Mouse (Mus musculus): ENCODE measurements around the gene Prm3.

Prm3 gene

GRCm38 (mm10) chr16:10771769-10772510 is 18.8 kb downstream of the Prm3 start:
- DNase-seq (ENCODE audit: low spot score in 2 of 2): no peak

DNA sequence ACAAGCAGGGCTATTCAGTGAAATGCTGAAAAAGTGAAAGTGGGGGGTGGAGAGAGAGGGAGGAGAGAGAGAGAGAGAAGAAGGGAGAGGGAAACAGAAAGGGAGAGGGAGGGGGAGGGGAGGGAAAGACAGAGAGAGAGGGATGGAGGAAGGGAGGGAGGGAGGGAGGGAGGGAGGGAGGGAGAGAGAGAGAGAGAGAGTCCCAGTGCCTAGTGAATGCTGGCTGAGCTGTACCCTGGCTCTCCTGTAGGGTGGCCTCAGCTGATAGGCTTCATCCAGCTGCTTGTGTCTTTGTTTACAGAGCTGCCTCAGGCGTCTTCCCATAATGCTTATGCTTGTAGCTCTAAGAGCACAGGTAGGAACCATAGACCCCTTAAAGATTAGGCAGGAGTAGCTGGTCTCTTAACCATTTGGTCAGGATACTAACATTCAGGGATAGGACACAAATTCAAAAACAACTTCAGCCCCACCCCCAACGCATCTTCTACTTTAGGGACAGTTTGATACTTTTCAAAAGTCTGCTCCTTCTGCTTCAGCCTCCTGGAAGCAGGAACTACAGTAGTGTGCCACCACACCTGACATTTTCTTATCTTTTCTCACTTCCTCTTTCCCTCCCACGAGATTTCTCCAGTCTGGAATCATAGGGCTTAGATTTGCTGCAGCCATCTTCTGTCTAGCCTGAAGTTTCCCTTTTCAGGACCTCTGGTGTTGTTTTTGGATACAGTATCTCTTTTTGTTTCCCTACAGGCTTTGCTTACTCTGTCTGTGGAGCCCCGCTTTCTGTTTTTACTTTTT is 20.0 kb downstream of the Prm3 start:
- no peak for DNase-seq (ENCODE audit: low spot score in 2 of 2)

- no peak for DNase-seq (ENCODE audit: low spot score in 2 of 2)
These were observed 21.1 kb downstream of the Prm3 start for GRCm38 (mm10) chr16:10769661-10770060.

DNA sequence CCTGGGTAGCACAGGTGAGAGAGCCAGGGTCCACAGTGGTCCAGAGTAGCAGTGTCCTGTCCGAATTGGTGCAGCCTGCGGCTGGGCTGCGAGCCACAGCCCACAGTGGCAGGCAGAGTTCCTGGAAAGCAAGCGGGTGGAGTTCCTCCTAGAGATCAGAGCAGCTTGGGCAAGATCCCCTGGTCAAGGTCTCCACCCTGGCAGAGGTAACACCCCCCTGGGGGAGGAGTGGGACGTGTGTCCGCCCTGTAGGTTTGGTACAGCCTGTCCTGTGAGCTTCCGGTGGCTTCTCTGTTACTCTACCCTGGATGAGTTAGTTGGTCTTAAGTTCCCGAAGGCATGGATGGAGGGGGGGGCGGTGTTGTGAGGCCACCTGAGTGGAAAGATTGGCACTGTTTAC is 21.9 kb downstream of the Prm3 start:
- DNase-seq (ENCODE audit: low spot score in 2 of 2): no peak

GRCm38 (mm10) chr16:10767158-10767557 is 23.6 kb downstream of the Prm3 start:
- peak; percentile 46 to 75 for DNase-seq (ENCODE audit: low spot score in 2 of 2)

DNA sequence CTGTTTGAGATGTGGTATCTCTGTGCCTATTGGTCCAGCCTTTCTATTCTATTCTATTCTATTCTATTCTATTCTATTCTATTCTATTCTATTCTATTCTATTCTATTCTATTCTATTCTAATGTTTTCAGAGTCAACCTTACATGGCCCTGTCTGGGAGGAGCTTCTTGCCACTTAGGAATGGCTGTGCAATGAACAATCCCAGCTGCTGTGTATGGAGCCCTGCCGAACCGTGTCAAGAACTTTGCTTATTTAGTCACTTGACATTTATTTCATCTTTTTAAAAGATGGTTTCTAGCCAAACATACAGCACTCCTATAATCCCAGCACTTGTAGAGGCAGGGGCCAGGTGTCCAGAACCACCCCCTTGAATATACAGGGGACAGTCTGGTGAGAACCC is 26.4 kb downstream of the Prm3 start:
- peak in 1 of 2 experiments; percentile 33 for DNase-seq (ENCODE audit: low spot score in 2 of 2)

GRCm38 (mm10) chr16:10763540-10764264 is 27.0 kb downstream of the Prm3 start:
- no peak for DNase-seq (ENCODE audit: low spot score in 2 of 2)

DNA sequence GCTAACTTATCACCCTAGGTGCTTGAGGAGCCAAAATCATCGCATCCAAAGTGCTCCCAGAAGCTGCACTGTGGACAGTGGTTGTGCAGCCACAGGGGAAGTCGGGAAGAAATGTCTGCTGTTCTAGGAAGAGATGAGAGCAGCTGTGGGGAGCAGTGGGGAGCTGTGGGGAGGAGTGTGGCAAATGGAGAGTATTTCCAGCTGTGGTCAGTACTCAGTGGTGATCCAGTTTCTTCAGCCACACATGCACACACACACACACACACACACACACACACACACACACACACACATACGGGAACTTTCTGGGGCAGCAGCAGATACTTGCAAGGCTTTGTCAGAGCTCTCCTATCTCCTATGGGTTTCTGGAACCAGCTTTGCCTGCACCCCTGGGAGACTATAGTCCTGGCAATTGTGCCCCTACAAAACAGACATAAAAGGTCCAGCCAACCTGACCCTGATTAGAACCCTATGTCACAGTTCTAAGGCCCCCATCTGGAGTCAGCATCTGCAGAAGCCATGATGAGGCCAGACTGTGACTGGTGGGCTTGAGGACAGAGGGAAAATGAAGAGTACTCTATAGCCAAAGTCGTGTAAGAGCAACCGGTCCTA is 28.0 kb downstream of the Prm3 start:
- peak in 1 of 2 experiments; percentile 29 for DNase-seq (ENCODE audit: low spot score in 2 of 2)

- peak; percentile 51 to 54 for DNase-seq (ENCODE audit: low spot score in 2 of 2)
These were observed 29.5 kb downstream of the Prm3 start for GRCm38 (mm10) chr16:10761182-10761581.

DNA sequence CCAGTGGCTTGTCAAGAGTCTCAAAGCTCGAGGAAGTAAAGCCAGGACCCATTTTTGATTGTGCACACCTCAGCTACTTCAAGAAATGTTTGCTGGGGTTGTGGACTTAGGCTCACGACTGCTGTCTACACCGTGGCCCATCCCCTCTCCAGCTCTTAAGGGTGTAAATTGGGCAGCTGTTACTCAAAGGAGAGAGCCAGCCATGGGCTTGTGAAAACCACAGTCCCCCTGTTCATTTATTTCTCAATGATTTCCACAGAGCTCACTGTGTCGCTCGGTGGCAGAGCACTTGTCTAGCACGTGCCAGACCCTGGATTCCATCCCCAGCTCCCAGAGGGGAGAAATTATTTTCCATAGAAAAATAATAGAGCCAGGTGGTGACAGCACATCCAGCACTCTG is 34.5 kb downstream of the Prm3 start:
- no peak for DNase-seq (ENCODE audit: low spot score in 2 of 2)

DNA sequence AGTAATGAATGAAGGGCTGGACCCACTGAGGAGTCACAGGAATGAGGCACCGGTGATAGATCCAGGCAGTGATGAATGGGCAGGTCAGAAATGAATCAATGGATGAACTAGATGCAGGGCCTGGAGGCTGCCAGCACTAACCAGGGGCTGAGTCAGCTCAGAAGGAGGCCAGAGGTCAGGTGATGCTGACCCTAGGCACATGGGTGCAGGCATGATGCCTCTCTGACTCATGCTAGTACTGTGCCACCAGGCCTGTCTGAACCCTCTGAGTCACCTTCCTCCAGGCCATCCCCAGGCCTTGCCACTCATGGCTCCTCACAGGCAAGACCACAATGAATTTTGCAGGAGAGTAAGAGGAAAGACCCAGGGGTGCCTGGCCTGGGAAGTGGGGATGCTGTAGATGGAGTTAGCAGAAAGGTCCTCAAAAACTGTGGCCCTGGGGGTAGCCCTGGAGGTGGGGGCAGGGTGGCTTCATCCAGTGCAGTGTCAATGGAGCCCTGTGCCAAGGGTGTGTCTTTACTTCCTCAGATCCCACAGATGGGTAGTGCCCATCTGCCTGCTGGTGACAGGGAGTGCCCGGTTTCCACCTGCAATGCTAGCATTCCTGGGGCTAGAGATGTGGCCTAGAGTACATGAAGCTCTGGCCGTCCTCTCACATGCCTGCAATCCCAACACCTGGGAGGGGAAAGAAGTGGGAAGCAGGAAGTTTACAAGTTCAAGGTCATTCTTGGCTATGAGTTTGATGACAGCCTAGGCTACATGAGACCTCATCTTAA is 36.0 kb downstream of the Prm3 start:
- DNase-seq (ENCODE audit: low spot score in 2 of 2): no peak

DNA sequence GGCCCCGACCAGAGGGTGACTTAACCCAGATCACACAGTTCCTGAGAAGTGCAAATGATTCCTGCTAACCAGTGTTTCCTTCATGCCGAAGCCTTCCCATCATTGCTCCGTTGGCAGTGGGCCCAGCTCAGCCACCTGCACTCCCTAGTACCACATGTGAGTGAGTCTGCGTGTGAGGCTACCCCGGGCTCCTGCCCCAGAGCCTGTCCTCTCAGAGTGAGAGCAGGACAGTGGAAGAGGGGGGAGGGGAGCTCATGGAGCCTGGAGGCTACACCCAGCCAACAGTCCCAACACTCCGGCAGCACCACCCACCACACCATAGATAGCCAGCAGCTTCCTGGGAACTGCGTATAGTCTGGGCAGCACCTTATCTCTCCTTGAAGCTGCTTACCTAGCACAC is 40.9 kb downstream of the Prm3 start:
- DNase-seq (ENCODE audit: low spot score in 2 of 2): no peak

- no peak for DNase-seq (ENCODE audit: low spot score in 2 of 2)
These were observed 41.5 kb downstream of the Prm3 start for GRCm38 (mm10) chr16:10749226-10749625.

DNA sequence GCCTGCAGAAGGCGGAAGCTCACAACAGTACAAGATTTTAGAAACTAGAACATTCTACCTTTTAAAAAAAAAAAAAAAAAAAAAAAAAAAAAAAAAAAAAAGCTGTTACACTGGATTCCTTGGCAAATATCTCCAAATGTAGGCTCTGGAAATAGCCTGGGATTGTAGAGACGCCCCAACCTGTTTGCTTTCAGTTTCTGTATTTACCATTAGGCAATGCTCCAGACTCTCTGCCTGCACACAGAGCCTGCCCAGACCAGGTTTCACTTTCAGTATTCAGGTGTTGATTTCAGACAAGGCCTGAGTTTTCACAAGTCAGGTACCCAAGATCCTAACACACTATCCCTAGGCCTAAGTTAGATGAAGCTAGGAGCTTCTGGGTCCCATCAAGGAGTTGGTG is 49.6 kb downstream of the Prm3 start:
- peak; percentile 65 to 75 for DNase-seq (ENCODE audit: low spot score in 2 of 2)

Data from heart, adult 9 months (tissue).